Mouse (Mus musculus): ENCODE data around the gene Ocrl. TPM values are rescaled to one million over a fixed set of nuclear protein-coding genes. Genes with fewer than 3 reads are reported as not detected.

Ocrl gene
- 12.2 TPM for polyA plus RNA-seq (2015; fragmentation: Illumina TruSeq; extraction: RNeasy Lipid Tissue Mini Kit (QIAGEN cat#74804); ENCODE audit: insufficient read depth, low read depth, low replicate concordance)

DNA sequence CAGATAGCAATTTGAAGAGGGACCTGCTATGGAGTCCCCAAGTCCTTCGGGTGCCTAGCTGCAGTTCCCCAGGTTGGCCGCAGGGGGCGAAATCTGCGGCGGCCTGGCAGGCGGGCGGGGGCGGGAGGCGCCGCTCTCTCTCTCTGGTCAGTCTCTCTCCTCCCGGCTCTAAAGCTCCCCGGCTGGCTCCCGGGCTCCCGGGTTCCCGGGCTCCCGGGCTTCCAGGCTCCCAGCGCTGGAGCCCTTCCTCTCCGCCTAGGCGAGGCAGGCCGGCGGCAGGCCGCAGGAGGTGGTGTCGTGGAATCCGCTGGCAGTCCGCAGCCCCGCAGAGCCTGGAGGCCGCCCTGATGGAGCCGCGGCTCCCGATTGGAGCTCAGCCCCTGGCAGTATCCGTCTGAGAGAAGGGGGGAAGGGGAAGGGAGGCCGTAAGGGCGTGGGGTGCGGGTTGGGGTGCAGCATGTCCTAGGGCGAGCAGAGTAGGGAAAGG, at the start of gene Ocrl:
Gene Ocrl (plus strand): TSS at position 82 of the 487 bp plus-strand sequence.

DNA sequence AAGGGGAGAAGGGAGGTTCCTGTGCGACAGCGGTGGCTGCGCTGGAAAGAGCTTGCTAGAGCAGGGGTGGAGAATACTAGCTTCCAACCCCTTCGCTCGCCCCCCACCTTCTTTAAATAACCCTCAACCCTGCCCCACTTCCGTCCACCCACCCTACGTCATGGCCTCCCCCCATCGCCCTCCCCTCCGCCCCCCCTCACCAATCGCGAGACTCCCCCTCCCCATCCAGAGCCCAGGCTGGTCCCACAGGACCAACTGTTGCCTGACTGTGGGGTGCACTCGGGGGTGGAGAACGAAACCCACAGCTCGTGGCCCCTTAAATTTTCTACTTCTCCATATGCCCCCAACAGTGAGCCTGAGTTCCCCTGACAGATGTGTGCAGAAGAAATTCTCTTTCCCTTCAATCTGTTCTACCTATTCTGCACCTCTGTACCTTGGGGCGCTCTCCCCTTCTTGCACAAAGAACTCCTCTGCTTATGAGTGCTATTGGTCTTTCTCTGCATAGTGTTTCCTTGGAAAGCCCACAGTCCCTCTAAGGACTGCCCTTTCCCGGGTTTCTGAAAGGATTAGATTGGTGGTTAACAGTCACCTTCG, 19.7 kb upstream of the Ocrl start, which contains the start of gene Smarca1:
Gene Smarca1 (minus strand): TSS at position 544 of the 594 bp plus-strand sequence.

Other genes starting within 250 kb of the Ocrl start
- 2.0 TPM for gene Smarca1, start 19.4 kb upstream of the Ocrl start, polyA plus RNA-seq (2015; fragmentation: Illumina TruSeq; extraction: RNeasy Lipid Tissue Mini Kit (QIAGEN cat#74804); ENCODE audit: insufficient read depth, low read depth, low replicate concordance)
- 1.1 TPM for gene Apln, start 122.5 kb downstream of the Ocrl start, polyA plus RNA-seq (2015; fragmentation: Illumina TruSeq; extraction: RNeasy Lipid Tissue Mini Kit (QIAGEN cat#74804); ENCODE audit: insufficient read depth, low read depth, low replicate concordance)
- 3.3 TPM for gene Xpnpep2, start 196.3 kb downstream of the Ocrl start, polyA plus RNA-seq (2015; fragmentation: Illumina TruSeq; extraction: RNeasy Lipid Tissue Mini Kit (QIAGEN cat#74804); ENCODE audit: insufficient read depth, low read depth, low replicate concordance)
- 0.89 TPM for gene Sash3, start 234.0 kb downstream of the Ocrl start, polyA plus RNA-seq (2015; fragmentation: Illumina TruSeq; extraction: RNeasy Lipid Tissue Mini Kit (QIAGEN cat#74804); ENCODE audit: insufficient read depth, low read depth, low replicate concordance)